Mouse (Mus musculus) testis, adult 2 months (tissue): Measurements from ENCODE around the gene H2-Q7.
"Not testable (repeated sequence)": the region's sequence is repeated elsewhere in the genome, so short reads cannot be mapped to it uniquely, and the experiment has no call there.

Experiments
- CTCF ChIP-seq: fragments of 200-500 bp; IDR thresholded peaks from 2 replicates; pipeline ENCODE4 v1.5.1; 2012; ENCODE audit warnings: low read depth, mild to moderate bottlenecking, inconsistent platforms, low read length, moderate library complexity; ENCODE audit not compliant: control insufficient read depth, insufficient read depth, insufficient replicate concordance
- POLR2A ChIP-seq: fragments of 200-500 bp; IDR thresholded peaks from 2 replicates; pipeline ENCODE4 v1.6.1; 2012; ENCODE audit warnings: low read depth, mild to moderate bottlenecking, inconsistent platforms, low read length, moderate library complexity; ENCODE audit not compliant: control insufficient read depth

DNA sequence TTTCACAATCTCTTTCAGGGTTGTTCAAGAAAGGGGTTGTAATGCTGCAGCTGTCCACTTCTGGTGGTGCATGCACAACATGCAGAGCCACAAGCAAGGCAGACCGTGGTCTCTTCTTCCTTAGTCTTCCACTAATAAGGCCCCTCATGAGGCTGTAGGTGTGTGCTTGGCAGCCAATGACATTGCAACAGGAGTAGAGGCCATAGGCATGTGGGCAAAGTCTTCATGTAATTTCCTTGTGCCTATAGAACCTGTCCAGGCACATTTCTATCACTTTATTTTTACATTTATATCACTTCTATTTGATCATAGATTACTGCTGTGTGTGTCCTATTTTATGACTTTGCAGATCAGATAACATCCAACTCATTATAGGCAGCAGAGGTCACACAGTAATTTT is 25.9 kb upstream of the H2-Q7 start:
- TF ChIP-seq POLR2A, CTCF: not testable (repeated sequence)
